In the genomic region with DNA sequence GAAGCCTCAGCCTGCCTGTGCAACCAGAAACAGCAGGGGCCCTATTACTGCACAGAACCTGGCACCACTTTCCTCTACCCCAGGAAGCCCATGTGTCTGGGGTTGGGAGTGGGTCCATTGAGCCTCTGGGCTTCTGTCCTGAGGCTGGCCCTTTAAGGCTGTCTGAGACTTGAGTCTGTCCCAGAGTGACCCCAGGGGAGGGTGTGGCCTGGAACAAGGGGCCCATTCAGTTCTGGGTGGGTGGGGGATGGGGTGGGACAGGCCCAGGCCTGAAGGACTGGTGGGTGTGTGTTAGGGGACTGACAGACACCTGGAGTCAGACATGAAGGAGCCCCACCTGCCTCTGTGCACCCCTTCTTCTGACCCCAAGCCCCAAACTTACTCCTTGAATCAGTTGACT, we compare ENCODE assay signal across 9 mouse cellular contexts. TPM values are rescaled to one million over a fixed set of nuclear protein-coding genes. Genes with fewer than 3 reads are reported as not detected.
DNase-seq lines count a peak whose midpoint lies in the region; ATAC-seq and TF ChIP-seq lines count a peak whose summit lies in the region.
"Had no signal": no experiment of that assay in that cellular context is flagged by ENCODE, and none has a peak within 500 bp of the region (broad histone marks: within the 10 kb centered on the region; RNA-seq: fewer than 3 reads in every experiment).

No protein-coding gene starts in this region.

- no peak for DNase-seq in layer of hippocampus, adult 2 months (ENCODE audit: low spot score in 2 of 2)
- no peak for DNase-seq in layer of hippocampus, adult 11-12 months (ENCODE audit: low spot score)
- no peak for DNase-seq in forebrain, postnatal 0 days
- peak; percentile 75 for DNase-seq in mesoderm, embryonic 11.5 days (ENCODE audit: low read depth, low spot score)
- DNase-seq in cerebellum, postnatal 4 days (ENCODE audit: low spot score in 2 of 2): no peak
- DNase-seq in left cerebral cortex, postnatal 36 days (ENCODE audit: low spot score in 2 of 2): no peak
- DNase-seq in spleen, postnatal 10 days (ENCODE audit: low spot score in 2 of 2): no peak

- no peaks in the 10 kb centered on the region for H3K9me3 ChIP-seq in forebrain, postnatal 0 days (ENCODE audit: low read length)
- H3K9me3 ChIP-seq in kidney, embryonic 16.5 days (ENCODE audit: low read length): no peaks in the 10 kb centered on the region

- no peaks in the 10 kb centered on the region for H3K27me3 ChIP-seq in forebrain, postnatal 0 days (ENCODE audit: insufficient read depth, low read length)
- no peaks in the 10 kb centered on the region for H3K27me3 ChIP-seq in kidney, embryonic 16.5 days (ENCODE audit: insufficient read depth, low read length)
- H3K27me3 ChIP-seq: Patski had no signal

- H3K4me2 ChIP-seq in forebrain, postnatal 0 days (ENCODE audit: low read depth): no peak overlapping the region
- no peak overlapping the region for H3K4me2 ChIP-seq in kidney, embryonic 16.5 days (replicated peaks; ENCODE audit: low read depth, low read length)

- no peak for ATAC-seq in forebrain, postnatal 0 days
- ATAC-seq in kidney, embryonic 16.5 days (ENCODE audit: low FRiP score, low TSS enrichment): no peak
- ATAC-seq: Patski had no signal

- peaks cover 3% of the 10 kb centered on the region for H3K36me3 ChIP-seq in forebrain, postnatal 0 days (ENCODE audit: insufficient read depth)
- peaks cover 12% of the 10 kb centered on the region; the same call in 1 of the 2 replicates for H3K36me3 ChIP-seq in kidney, embryonic 16.5 days (ENCODE audit: insufficient read depth, low read length)

- peaks cover 19% of the 10 kb centered on the region; the same call in 1 of the 2 replicates for H3K4me1 ChIP-seq in forebrain, postnatal 0 days (ENCODE audit: insufficient read depth)
- H3K4me1 ChIP-seq in kidney, embryonic 16.5 days (ENCODE audit: insufficient read depth, low read length): peaks cover 93% of the 10 kb centered on the region

- TF ChIP-seq CTCF in layer of hippocampus, adult 2 months (conservative IDR thresholded peaks at IDR 0.05): no peak
- TF ChIP-seq CTCF in forebrain, postnatal 0 days (IDR thresholded peaks at IDR 0.05; ENCODE audit: low read depth): no peak

- intact Hi-C loops in left cerebral cortex, postnatal 36 days (cut with DNase I): no loop called here

- H3K4me3 ChIP-seq in layer of hippocampus, adult 2 months: peak overlapping the region; percentile 38; the same call in 1 of the 2 replicates
- no peak overlapping the region for H3K4me3 ChIP-seq in forebrain, postnatal 0 days (ENCODE audit: low read depth, low read length)
- H3K4me3 ChIP-seq in kidney, embryonic 16.5 days (ENCODE audit: low read length): no peak overlapping the region

- H3K9ac ChIP-seq in forebrain, postnatal 0 days: no peak overlapping the region
- H3K9ac ChIP-seq in kidney, embryonic 16.5 days (replicated peaks; ENCODE audit: low read length): no peak overlapping the region

- H3K27ac ChIP-seq in layer of hippocampus, adult 2 months: peak overlapping the region; percentile 96
- H3K27ac ChIP-seq in forebrain, postnatal 0 days (ENCODE audit: low read depth, low read length): peak overlapping the region; percentile 54; the same call in 1 of the 2 replicates
- peak overlapping the region; percentile 33; the same call in 1 of the 2 replicates for H3K27ac ChIP-seq in kidney, embryonic 16.5 days (ENCODE audit: low read length)

RNA-seq across cellular contexts. Expression of a gene that starts 21.8 kb away (rescaled TPM):
- total RNA-seq in layer of hippocampus, adult 2 months (2021): 1 to 10 TPM; 1.9 to 2.1 TPM
- total RNA-seq in forebrain, postnatal 0 days (2014; rRNA removed): 0.77 and 1.3 TPM in 2 replicates
- 1.7 TPM in 2 replicates for polyA plus RNA-seq in forebrain, postnatal 0 days (2015; fragmentation: Nextera tagmentation; extraction: Ambion mirVana)
- polyA plus RNA-seq in kidney, embryonic 16.5 days (2015; fragmentation: Nextera tagmentation; extraction: Ambion mirVana): 42.7 and 44.1 TPM in 2 replicates
- total RNA-seq in left cerebral cortex, postnatal 36 days (2021): under 1 TPM; 0.77 to 0.94 TPM

RNA-seq across cellular contexts. Expression of a gene that starts 25.9 kb away (rescaled TPM):
- 1 to 10 TPM; 5.5 to 8.1 TPM for total RNA-seq in layer of hippocampus, adult 2 months (2021)
- total RNA-seq in forebrain, postnatal 0 days (2014; rRNA removed): 5.8 and 16.6 TPM in 2 replicates
- polyA plus RNA-seq in forebrain, postnatal 0 days (2015; fragmentation: Nextera tagmentation; extraction: Ambion mirVana): 1.9 and 3.7 TPM in 2 replicates
- polyA plus RNA-seq in kidney, embryonic 16.5 days (2015; fragmentation: Nextera tagmentation; extraction: Ambion mirVana): 1.4 and 1.6 TPM in 2 replicates
- 1 to 10 TPM; 1.9 to 4.9 TPM for total RNA-seq in left cerebral cortex, postnatal 36 days (2021)

RNA-seq across cellular contexts. Expression of a gene that starts 30.4 kb away (rescaled TPM):
- total RNA-seq in layer of hippocampus, adult 2 months (2021): 1 to 10 TPM; 4.4 to 6.1 TPM
- total RNA-seq in forebrain, postnatal 0 days (2014; rRNA removed): 2.5 and 3.3 TPM in 2 replicates
- 5.0 and 7.3 TPM in 2 replicates for polyA plus RNA-seq in forebrain, postnatal 0 days (2015; fragmentation: Nextera tagmentation; extraction: Ambion mirVana)
- 5.0 and 5.2 TPM in 2 replicates for polyA plus RNA-seq in kidney, embryonic 16.5 days (2015; fragmentation: Nextera tagmentation; extraction: Ambion mirVana)
- total RNA-seq in left cerebral cortex, postnatal 36 days (2021): 1 to 10 TPM; 2.5 to 4.3 TPM

RNA-seq across cellular contexts. Expression of a gene that starts 30.5 kb away (rescaled TPM):
- 10 to 100 TPM; 75.9 to 79.7 TPM for total RNA-seq in layer of hippocampus, adult 2 months (2021)
- 126 and 139 TPM in 2 replicates for total RNA-seq in forebrain, postnatal 0 days (2014; rRNA removed)
- 111 and 125 TPM in 2 replicates for polyA plus RNA-seq in forebrain, postnatal 0 days (2015; fragmentation: Nextera tagmentation; extraction: Ambion mirVana)
- 87.6 and 104 TPM in 2 replicates for polyA plus RNA-seq in kidney, embryonic 16.5 days (2015; fragmentation: Nextera tagmentation; extraction: Ambion mirVana)
- 100 to 1,000 TPM in 1 of 2 experiments, 10 to 100 TPM in 1; 80.0 to 103 TPM for total RNA-seq in left cerebral cortex, postnatal 36 days (2021)

RNA-seq across cellular contexts. Expression of a gene that starts 36.4 kb away (rescaled TPM):
- 10 to 100 TPM; 70.1 to 72.0 TPM for total RNA-seq in layer of hippocampus, adult 2 months (2021)
- total RNA-seq in forebrain, postnatal 0 days (2014; rRNA removed): 60.2 and 67.2 TPM in 2 replicates
- 128 and 132 TPM in 2 replicates for polyA plus RNA-seq in forebrain, postnatal 0 days (2015; fragmentation: Nextera tagmentation; extraction: Ambion mirVana)
- polyA plus RNA-seq in kidney, embryonic 16.5 days (2015; fragmentation: Nextera tagmentation; extraction: Ambion mirVana): 111 and 115 TPM in 2 replicates
- 10 to 100 TPM; 67.8 to 72.2 TPM for total RNA-seq in left cerebral cortex, postnatal 36 days (2021)

Comparison
In these comparisons a context has a peak if more than half of its experiments do, and no peak if none do; other contexts are left out.
1. H3K27ac ChIP-seq: peak in every context shown above with its lines; median percentile 96 in layer of hippocampus, adult 2 months; 54 in forebrain, postnatal 0 days; 33 in kidney, embryonic 16.5 days.